Mouse (Mus musculus) ES-CJ7 (cell line): Measurements from ENCODE around the gene Zfp398.

ENCODE experiments used
- DNase-seq: peaks from one replicate; pipeline ENCODE4 v3.0.0; 2011; ENCODE audit warnings: low read depth, low spot score

Gene Zfp398

DNA sequence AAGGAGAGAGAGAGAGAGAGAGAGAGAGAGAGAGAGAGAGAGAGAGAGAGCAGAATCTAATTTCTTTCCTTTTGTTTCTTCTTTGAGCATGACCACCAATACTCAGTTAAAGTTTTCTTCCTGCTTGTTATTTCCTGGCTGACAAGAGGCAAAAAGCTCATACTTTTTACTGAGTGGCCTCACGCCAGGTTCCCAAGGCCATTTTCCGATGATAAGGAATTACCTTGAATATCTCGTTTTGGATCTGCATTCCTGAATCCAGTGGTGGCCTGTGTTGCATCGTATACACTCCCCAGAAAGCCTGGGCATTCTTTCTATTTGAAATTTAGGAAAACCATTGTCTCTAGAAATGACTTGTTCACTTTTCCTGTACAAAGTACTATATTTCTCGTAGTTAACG, 64.0 kb downstream of the Zfp398 start:
- no peak for DNase-seq

DNA sequence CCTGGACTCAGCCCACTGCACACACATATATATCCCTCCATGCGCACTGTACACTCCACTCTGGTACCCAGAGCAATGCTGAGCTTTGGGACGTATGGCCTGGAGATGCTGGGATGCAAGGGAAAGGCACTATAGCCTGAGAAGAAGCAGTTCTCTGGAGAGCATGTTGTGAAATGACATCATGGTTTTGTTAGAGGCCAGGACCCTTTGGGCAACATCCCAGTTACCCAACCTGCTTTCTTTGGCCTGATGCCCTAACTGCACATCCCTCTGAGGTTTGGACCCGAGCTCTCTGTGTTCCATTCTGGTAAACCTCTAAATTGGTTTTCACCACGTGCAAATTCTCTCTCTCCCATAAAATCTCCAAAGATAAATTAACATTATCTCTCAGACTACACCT, 68.1 kb downstream of the Zfp398 start:
- no peak for DNase-seq

DNA sequence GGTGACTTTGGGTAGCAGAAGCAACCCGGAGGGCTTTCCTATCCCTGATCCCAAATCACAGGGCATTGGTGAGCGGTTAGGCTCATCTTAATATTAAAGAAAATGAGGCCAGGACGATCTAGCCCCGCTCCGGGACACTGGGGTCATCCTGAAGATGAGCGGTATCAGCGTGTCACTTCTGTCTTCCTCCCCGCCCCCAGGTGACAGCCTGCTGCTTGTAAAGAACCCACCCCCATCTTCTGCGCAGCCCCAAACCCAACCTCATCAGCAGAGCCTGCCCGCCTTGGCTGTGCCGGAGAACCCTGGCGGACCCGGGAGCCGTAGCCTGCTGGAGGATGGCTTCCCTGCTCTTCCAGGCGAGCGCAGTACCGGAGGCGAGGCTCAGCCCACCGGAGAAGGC, 68.9 kb downstream of the Zfp398 start:
- DNase-seq = peak; percentile 80

- DNase-seq = peak; percentile 73
Measured at GRCm38 (mm10) chr6:47904917-47905695, 69.6 kb downstream of the Zfp398 start.

- no peak for DNase-seq
Measured at GRCm38 (mm10) chr6:47906326-47906725, 70.9 kb downstream of the Zfp398 start.

DNA sequence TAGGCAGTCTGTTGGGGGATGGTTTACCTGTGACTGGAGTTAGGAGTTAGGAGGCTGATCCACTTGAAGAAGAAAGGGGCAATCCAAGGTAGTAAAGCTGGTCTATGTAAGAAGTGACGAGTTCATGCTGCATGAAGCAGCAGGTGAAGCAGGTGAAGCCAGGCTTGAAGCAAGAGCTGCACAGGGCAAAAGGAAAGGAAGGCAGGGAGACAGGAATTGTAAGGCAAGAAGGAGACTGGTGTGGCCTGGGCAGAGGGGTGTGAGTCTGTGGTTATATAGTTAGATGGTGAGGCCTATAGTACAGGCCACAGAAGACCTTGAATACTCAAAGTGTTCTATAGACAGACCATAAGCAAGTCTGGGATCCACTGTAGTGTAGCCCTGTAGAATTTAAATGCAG, 73.5 kb downstream of the Zfp398 start:
- no peak for DNase-seq

DNA sequence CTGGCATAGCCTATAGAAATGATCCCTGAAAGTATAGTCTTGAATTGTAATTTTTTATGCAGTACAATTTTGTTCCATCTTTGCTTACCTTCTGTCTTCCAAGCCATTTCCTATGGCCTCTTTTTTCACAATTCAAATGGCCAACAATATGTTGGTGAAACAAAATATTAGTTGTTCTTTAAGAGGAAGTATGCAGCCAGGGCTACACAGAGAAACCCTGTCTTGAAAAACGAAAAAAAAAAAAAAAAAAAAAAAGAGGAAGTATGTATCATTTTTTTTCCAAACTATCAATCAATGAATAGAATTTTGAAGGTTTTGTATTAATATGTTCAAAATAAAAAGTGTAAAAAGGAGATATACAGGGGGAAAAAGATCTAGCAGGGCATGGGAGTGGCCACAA, 76.2 kb downstream of the Zfp398 start:
- no peak for DNase-seq

GRCm38 (mm10) chr6:47912991-47913390, 77.5 kb downstream of the Zfp398 start:
- peak; percentile 19 for DNase-seq

GRCm38 (mm10) chr6:47917051-47917450, 81.6 kb downstream of the Zfp398 start:
- no peak for DNase-seq

DNA sequence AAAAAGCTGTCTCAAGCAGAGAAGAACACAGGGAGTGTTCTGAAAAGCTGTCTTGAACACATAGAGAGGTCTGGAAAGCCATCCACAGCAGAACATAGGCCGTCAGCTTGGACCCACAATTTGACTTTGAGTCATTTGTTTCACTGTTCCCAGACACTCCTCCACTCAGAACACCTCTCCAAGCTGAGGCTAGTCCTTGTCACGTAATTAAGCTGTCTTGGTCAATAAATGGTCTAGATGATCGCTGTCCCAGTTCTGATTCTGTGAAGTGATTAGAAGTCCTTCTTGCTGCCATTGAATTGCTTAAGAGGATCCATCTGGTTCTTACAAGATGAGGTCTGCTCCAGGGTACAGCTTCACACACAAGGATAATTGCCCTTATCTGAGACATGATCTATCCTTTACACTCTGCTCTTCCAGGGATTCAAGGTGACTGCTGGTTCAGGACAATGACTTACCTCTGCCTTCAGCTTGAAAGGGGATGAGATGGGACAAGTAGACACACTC, 83.4 kb downstream of the Zfp398 start:
- DNase-seq = peak; percentile 31

- DNase-seq = peak; percentile 18
Measured at GRCm38 (mm10) chr6:47919646-47920446, 84.4 kb downstream of the Zfp398 start.

- DNase-seq = peak; percentile 92
Measured at GRCm38 (mm10) chr6:47920447-47921340, 85.2 kb downstream of the Zfp398 start, which contains the start of gene Zfp212. Zfp212 (plus strand) TSS chr6:47920476.
